Mouse (Mus musculus): ENCODE data around the gene Fgfr1op2.

The Fgfr1op2 gene

GRCm38 (mm10) chr6:146642276-146643183 lies 65.5 kb downstream of the Fgfr1op2 start, which contains the start of the genes Med21 and Tm7sf3:
TSS of gene Med21 (plus strand) at chr6:146642547.
TSS of gene Tm7sf3 (minus strand) at chr6:146642824.
- peak; percentile 97 to 98 for DNase-seq

- no peak for DNase-seq
Measured at GRCm38 (mm10) chr6:146643184-146643570, 66.2 kb downstream of the Fgfr1op2 start.
